Mouse (Mus musculus): ENCODE measurements around the gene Slc35e3.

GRCm38 (mm10) chr10:117739648-117739948 lies 6.6 kb downstream of the Slc35e3 start:
- no peak for TF ChIP-seq CTCF (IDR thresholded peaks at IDR 0.05; ENCODE audit: low read depth)
- no peak for TF ChIP-seq EP300 (optimal IDR thresholded peaks at IDR 0.05)

Measured in stomach, postnatal 0 days (tissue).